ENCODE assay signal across 21 mouse cellular contexts in genomic region chr1:92142793-92143192, GRCm38 (mm10). TPM values are rescaled to one million over a fixed set of nuclear protein-coding genes. Genes with fewer than 3 reads are reported as not detected.
DNase-seq lines count a peak whose midpoint lies in the region; ATAC-seq and TF ChIP-seq lines count a peak whose summit lies in the region.
"Had no signal": no experiment of that assay in that cellular context is flagged by ENCODE, and none has a peak within 500 bp of the region (broad histone marks: within the 10 kb centered on the region; RNA-seq: fewer than 3 reads in every experiment).

No protein-coding gene starts in this region.

- WGBS in forebrain, embryonic 13.5 days, result 62% methylated on average over 4 of the region's 4 CpGs
- 85% methylated on average over 4 of the region's 4 CpGs for WGBS in forebrain, embryonic 10.5 days

- H3K9me3 ChIP-seq in forebrain, embryonic 13.5 days (replicated peaks), result no peaks in the 10 kb centered on the region
- H3K9me3 ChIP-seq in forebrain, embryonic 10.5 days, result no peaks in the 10 kb centered on the region
- H3K9me3 ChIP-seq: heart, embryonic 10.5 days; heart, embryonic 13.5 days; hindbrain, embryonic 15.5 days; intestine, embryonic 15.5 days had no signal

- H3K4me1 ChIP-seq in forebrain, embryonic 13.5 days, result peaks cover 32% of the 10 kb centered on the region
- H3K4me1 ChIP-seq in forebrain, embryonic 10.5 days, result peaks cover 25% of the 10 kb centered on the region

- H3K4me3 ChIP-seq in forebrain, embryonic 13.5 days, result no peak overlapping the region
- no peak overlapping the region for H3K4me3 ChIP-seq in forebrain, embryonic 10.5 days
- no peak overlapping the region for H3K4me3 ChIP-seq in layer of hippocampus, adult 2 months
- H3K4me3 ChIP-seq: heart, adult 2 months; heart, embryonic 10.5 days; heart, embryonic 13.5 days; hindbrain, embryonic 15.5 days; intestine, embryonic 15.5 days had no signal

- no peaks in the 10 kb centered on the region for H3K27me3 ChIP-seq in forebrain, embryonic 13.5 days
- no peaks in the 10 kb centered on the region for H3K27me3 ChIP-seq in forebrain, embryonic 10.5 days (ENCODE audit: poor library complexity, severe bottlenecking)
- H3K27me3 ChIP-seq: heart, embryonic 13.5 days; hindbrain, embryonic 15.5 days; intestine, embryonic 15.5 days; Patski had no signal

- DNase-seq in forebrain, embryonic 10.5 days (ENCODE audit: extremely low spot score, low spot score), result no peak
- peak; percentile 48 for DNase-seq in heart, adult 11 months
- no peak for DNase-seq in heart, postnatal 4 days
- DNase-seq in layer of hippocampus, adult 2 months (ENCODE audit: low spot score in 2 of 2), result no peak
- no peak for DNase-seq in layer of hippocampus, adult 9-10 months (ENCODE audit: low spot score)
- no peak for DNase-seq in c-Kit-positive CD71-positive TER-119-positive erythroid progenitor cells, embryonic 14.5 days (ENCODE audit: low spot score)
- DNase-seq in thymus, postnatal 14 days, result no peak
- DNase-seq: adrenal gland, postnatal 10 days; cerebellum, adult 11-12 months; cerebellum, adult 9-10 months; gastrocnemius, postnatal 25 days; heart, adult 2 months; heart, postnatal 14 days; kidney, adult 11 months; kidney, adult 8-10 months had no signal

- ATAC-seq in forebrain, embryonic 13.5 days, result 0 out of 2 replicates have a peak, but pooled peaks have one; percentile 48
- ATAC-seq: intestine, embryonic 15.5 days; Patski had no signal

- TF ChIP-seq CTCF in layer of hippocampus, adult 2 months (conservative IDR thresholded peaks at IDR 0.05), result no peak

- H3K27ac ChIP-seq in forebrain, embryonic 13.5 days, result 0 out of 2 replicates have a peak overlapping the region, but pooled peaks have one; percentile 28
- H3K27ac ChIP-seq in forebrain, embryonic 10.5 days, result no peak overlapping the region
- H3K27ac ChIP-seq in layer of hippocampus, adult 2 months, result peak overlapping the region; percentile 57; the same call in 1 of the 2 replicates
- H3K27ac ChIP-seq: heart, adult 2 months; heart, embryonic 10.5 days; hindbrain, embryonic 15.5 days; intestine, embryonic 15.5 days had no signal

- no peak overlapping the region for H3K4me2 ChIP-seq in forebrain, embryonic 13.5 days
- H3K4me2 ChIP-seq: heart, embryonic 13.5 days; hindbrain, embryonic 15.5 days; intestine, embryonic 15.5 days had no signal

- H3K9ac ChIP-seq in forebrain, embryonic 13.5 days, result no peak overlapping the region
- H3K9ac ChIP-seq: heart, embryonic 13.5 days; hindbrain, embryonic 15.5 days; intestine, embryonic 15.5 days had no signal

- peaks cover 17% of the 10 kb centered on the region for H3K36me3 ChIP-seq in forebrain, embryonic 13.5 days (ENCODE audit: poor library complexity, severe bottlenecking)
- peaks cover 67% of the 10 kb centered on the region for H3K36me3 ChIP-seq in forebrain, embryonic 10.5 days (replicated peaks)
- H3K36me3 ChIP-seq: hindbrain, embryonic 15.5 days had no signal

RNA-seq across cellular contexts. Expression of gene Hdac4, which starts 52.7 kb away (rescaled TPM):
- polyA plus RNA-seq in forebrain, embryonic 13.5 days (2015; fragmentation: Nextera tagmentation; extraction: Ambion mirVana), result 22.6 and 25.1 TPM in 2 replicates
- 19.4 and 20.6 TPM in 2 replicates for polyA plus RNA-seq in forebrain, embryonic 10.5 days (2016; fragmentation: Nextera tagmentation; extraction: Ambion mirVana)
- 10 to 100 TPM; 33.3 to 36.3 TPM for total RNA-seq in heart, postnatal 4 days (2021)
- 100 to 1,000 TPM in 1 of 2 experiments, 10 to 100 TPM in 1; 97.2 to 106 TPM for total RNA-seq in layer of hippocampus, adult 2 months (2021)
